In genomic region chr5:146678049-146678774, GRCm38 (mm10) we compare ENCODE assay signal across 1 mouse cellular context.
A peak's percentile ranks its signal among the peaks of the same experiment; 100 is the strongest.
TF ChIP-seq lines count a peak whose summit lies in the region.

No protein-coding gene starts in this region.

TF ChIP-seq in MEL, 35 proteins besides CTCF, POLR2A, EP300 and RAD21 (continued from another document):
- TF ChIP-seq TBP (IDR thresholded peaks at IDR 0.05; ENCODE audit: low read depth, low read length) = 0 out of 2 replicates have a peak, but pooled peaks have one; percentile 25
TF ChIP-seq in MEL: peak in this region for 7.
